Mouse (Mus musculus) kidney, adult 2 months (tissue): ENCODE results near the gene Hnrnpul2. TPM values are rescaled to one million over a fixed set of nuclear protein-coding genes. Genes with fewer than 3 reads are reported as not detected.

ENCODE experiments used
- DNase-seq: peaks from one replicate; pipeline ENCODE4 v3.0.0; 2021
- H3K27ac ChIP-seq: fragments of 200-500 bp; 2 replicates; pipeline ENCODE4 v1.5.1; 2012; ENCODE audit warnings: low read depth, low read length, control low read depth, inconsistent platforms; ENCODE audit not compliant: insufficient read depth
- H3K27me3 ChIP-seq: fragments of 200-500 bp; replicated peaks from 2 replicates; pipeline ENCODE4 v1.6.1; 2012; ENCODE audit warnings: mild to moderate bottlenecking, moderate library complexity, low read length, inconsistent platforms; ENCODE audit not compliant: control insufficient read depth, insufficient read depth
- H3K36me3 ChIP-seq: fragments of 200-500 bp; 2 replicates; pipeline ENCODE4 v1.6.1; 2012; ENCODE audit warnings: mild to moderate bottlenecking, moderate library complexity, low read length, inconsistent platforms; ENCODE audit not compliant: control insufficient read depth, insufficient read depth
- H3K4me1 ChIP-seq: fragments of 200-500 bp; 2 replicates; pipeline ENCODE4 v1.6.1; 2011; ENCODE audit warnings: low read length; ENCODE audit not compliant: control insufficient read depth, insufficient read depth
- H3K4me3 ChIP-seq: fragments of 200-500 bp; 2 replicates; pipeline ENCODE4 v1.5.1; 2011; ENCODE audit warnings: mild to moderate bottlenecking, low read depth, low read length, control low read depth; ENCODE audit not compliant: insufficient read depth
- CTCF ChIP-seq: fragments of 200-500 bp; conservative IDR thresholded peaks from 2 replicates; pipeline ENCODE4 v1.5.1; 2011; ENCODE audit warnings: low read depth, mild to moderate bottlenecking, control low read depth, low read length, moderate library complexity, mixed read lengths; ENCODE audit not compliant: insufficient read depth, insufficient read length
- POLR2A ChIP-seq: fragments of 200-500 bp; IDR thresholded peaks from one replicate; pipeline ENCODE4 v1.6.1; 2011; ENCODE audit warnings: low read depth, low read length, control low read depth
- WGBS: fragments of 180-500 bp; shearing (Covaris S2); methylation state at CpG from one replicate; pipeline ENCODE4 v1.1.7; 2018; 5-methylcytosine and 5-hydroxymethylcytosine counted together
- polyA plus RNA-seq: library from polyadenylated mRNA; depleted of rRNA; stranded (reverse); fragments of >200 nt; gene quantifications from 2 replicates; pipeline ENCODE4 v1.2.3, GENCODE M21; 2012; rRNA removed

Gene Hnrnpul2
- polyA plus RNA-seq, 1 experiment = 25.5 TPM

DNA sequence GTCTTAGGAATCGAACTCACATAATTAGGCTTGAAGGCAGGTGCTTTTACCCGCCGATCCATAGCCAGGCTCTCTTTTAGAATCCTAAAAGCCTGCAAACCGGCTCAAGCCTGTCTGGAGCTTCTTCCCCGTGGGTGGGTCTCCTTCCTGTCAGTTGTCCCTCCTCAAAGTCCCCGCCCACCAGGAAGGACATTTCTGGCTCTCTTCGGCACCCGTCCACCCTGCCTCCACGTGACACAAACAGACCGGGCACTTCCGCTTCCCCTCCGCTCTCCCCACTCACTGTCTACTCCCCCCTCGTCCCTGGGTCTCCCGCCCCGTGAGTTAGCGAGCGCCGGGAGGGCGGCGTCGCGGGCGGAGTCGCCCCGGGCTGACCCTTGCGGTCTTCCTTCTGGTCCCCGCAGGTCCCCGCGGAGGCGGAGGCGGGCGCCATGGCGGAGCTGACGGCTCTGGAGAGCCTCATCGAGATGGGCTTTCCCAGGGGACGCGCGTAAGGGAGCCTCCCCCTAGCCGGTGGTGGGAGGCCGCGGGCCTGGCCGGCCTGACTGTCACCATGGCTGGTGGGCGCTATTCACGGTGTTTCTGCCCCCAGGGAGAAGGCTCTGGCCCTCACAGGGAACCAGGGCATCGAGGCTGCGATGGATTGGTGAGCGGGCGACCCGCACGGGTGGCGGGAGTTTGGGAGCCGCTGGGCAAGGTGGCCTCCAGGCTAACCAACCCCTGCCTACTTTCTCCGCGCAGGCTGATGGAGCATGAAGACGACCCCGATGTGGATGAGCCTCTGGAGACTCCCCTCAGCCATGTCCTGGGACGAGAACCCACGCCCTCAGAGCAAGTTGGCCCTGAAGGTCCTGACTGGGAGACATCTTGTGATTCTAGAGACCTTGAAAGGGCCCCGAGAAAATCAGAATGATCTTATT lies 51.7 kb downstream of the Hnrnpul2 start, which contains the start of gene Ubxn1:
TSS of gene Ubxn1 (plus strand) at position 230 of the 920 bp plus-strand sequence.
- peak; percentile 99 for DNase-seq
- Histone ChIP-seq H3K27ac (peak within 1 kb of the TSS; percentile 85), H3K4me1 (peaks cover 4% of the 10 kb centered on the region; the same call in 1 of the 2 replicates), H3K4me3 (peak within 1 kb of the TSS; percentile 95), H3K36me3 (peaks cover 2% of the 10 kb centered on the region; the same call in 1 of the 2 replicates), H3K27me3 (no peaks in the 10 kb centered on the region)
- no peak for TF ChIP-seq CTCF
- TF ChIP-seq POLR2A = peak; percentile 11
- WGBS = under 1% methylated on average over 59 of the region's 59 CpGs

DNA sequence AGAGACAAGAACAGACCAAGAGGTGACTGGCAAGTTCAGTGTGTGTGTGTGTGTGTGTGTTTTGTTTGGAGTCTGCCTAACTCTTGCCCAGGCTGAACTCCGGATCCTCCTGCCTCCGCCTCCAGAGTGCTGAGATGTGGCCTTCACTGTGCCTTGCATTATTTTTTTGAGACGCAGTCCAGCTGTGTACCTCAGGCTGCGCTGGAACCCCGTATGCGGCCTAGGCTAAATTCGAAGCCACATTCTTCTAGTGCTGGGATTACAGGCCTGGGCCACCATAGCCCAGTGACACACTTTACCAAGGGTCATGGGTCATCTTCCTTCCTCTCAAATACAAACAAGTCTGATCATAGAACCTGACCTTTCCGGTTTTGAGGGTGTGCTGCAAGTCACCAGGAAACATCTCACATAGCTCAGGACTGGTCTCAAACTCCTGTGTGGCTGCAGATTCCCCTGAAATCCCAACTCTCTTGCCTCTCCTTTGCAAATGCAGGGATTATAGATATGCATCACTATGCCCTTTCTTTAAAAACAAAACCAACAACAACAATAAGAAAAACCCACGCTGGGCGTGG lies 52.5 kb downstream of the Hnrnpul2 start:
- TF ChIP-seq POLR2A (no peak), CTCF (no peak)
- H3K27ac ChIP-seq = peak overlapping the region; percentile 85; the same call in 1 of the 2 replicates
- H3K27me3 ChIP-seq = no peaks in the 10 kb centered on the region
- H3K36me3 ChIP-seq = peaks cover 2% of the 10 kb centered on the region; the same call in 1 of the 2 replicates
- peak; percentile 23 for DNase-seq
- peaks cover 4% of the 10 kb centered on the region; the same call in 1 of the 2 replicates for H3K4me1 ChIP-seq
- 46% methylated on average over 10 of the region's 10 CpGs for WGBS
- peak overlapping the region; percentile 95 for H3K4me3 ChIP-seq

DNA sequence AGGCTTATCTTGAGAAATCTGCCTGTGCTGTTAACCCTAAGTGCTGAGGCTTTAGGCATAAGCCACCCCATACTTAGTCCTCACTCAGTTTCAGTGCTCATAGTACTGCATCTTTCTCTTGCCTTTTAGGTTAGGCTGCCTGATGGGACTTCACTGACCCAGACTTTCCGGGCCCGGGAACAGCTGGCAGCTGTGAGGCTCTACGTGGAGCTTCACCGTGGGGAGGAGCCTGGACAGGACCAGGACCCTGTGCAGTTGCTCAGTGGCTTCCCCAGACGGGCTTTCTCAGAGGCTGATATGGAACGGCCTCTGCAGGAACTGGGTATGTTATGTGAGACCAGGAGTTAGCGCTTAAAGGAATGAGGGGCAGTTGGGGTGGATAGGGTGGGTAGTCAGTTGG lies 55.2 kb downstream of the Hnrnpul2 start:
- H3K27ac ChIP-seq = no peak overlapping the region
- no peak overlapping the region for H3K4me3 ChIP-seq
- H3K36me3 ChIP-seq = peaks cover 2% of the 10 kb centered on the region; the same call in 1 of the 2 replicates
- no peaks in the 10 kb centered on the region for H3K27me3 ChIP-seq
- no peak for DNase-seq
- 92% methylated on average over 7 of the region's 7 CpGs for WGBS
- peaks cover 4% of the 10 kb centered on the region for H3K4me1 ChIP-seq
- TF ChIP-seq POLR2A = no peak

DNA sequence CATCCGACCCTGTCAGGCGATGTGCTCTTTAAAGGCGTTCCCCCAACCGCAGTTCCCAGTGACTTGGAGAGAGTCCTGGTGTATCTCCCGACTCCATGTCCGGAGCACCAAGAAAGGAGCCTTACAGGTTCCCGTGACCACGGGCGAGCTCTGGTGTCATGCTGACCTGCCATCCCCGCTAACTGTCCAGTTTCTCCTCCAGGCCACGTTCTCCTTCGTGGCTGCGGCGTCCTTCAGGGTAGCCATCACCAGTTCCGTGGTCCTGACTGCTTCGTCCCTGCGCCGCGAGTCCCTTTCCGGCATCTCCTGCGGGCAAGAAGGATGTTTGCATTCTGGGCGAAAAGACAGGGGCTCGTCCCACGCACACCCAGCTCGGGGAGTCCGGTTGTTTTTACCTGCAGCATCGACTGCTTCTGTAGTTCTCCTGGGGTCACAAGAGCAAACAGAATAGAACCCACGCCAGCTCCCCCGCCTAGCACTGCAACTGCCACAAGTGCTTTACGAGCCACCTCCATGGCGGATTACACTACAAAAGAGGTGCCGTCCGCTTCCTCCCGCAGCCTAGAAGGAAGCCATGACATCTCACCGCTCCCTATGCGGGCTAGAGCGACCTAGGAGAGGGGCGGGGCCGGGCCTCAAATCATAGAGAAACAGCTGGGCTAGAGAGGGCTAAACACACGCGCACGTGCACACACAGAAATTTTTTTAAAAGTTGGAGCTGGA lies 60.7 kb downstream of the Hnrnpul2 start, which contains the start of gene Uqcc3:
TSS of gene Uqcc3 (minus strand) at position 613 of the 723 bp plus-strand sequence.
- TF ChIP-seq CTCF (no peak), POLR2A (peak; percentile 27)
- H3K4me3 ChIP-seq = peak within 1 kb of the TSS; percentile 97
- peak within 1 kb of the TSS; percentile 80 for H3K27ac ChIP-seq
- peak; percentile 95 for DNase-seq
- H3K4me1 ChIP-seq = no peaks in the 10 kb centered on the region; the same call in 1 of the 2 replicates
- under 1% methylated on average over 42 of the region's 42 CpGs for WGBS
- no peaks in the 10 kb centered on the region; the same call in 1 of the 2 replicates for H3K36me3 ChIP-seq
- H3K27me3 ChIP-seq = no peaks in the 10 kb centered on the region

- Histone ChIP-seq H3K27ac (no peak overlapping the region), H3K27me3 (no peaks in the 10 kb centered on the region), H3K36me3 (no peaks in the 10 kb centered on the region), H3K4me1 (no peaks in the 10 kb centered on the region; the same call in 1 of the 2 replicates), H3K4me3 (peak overlapping the region; percentile 97)
- WGBS = 14% methylated on average over 3 of the region's 3 CpGs
- no peak for DNase-seq
- TF ChIP-seq POLR2A (no peak), CTCF (no peak)
Measured at GRCm38 (mm10) chr19:8881034-8881392, 61.2 kb downstream of the Hnrnpul2 start.

- H3K27me3 ChIP-seq = no peaks in the 10 kb centered on the region
- no peak for DNase-seq
- no peak within 1 kb of the TSS for H3K4me3 ChIP-seq
- TF ChIP-seq POLR2A (no peak), CTCF (no peak)
- peaks cover 4% of the 10 kb centered on the region for H3K4me1 ChIP-seq
- H3K36me3 ChIP-seq = no peaks in the 10 kb centered on the region
- no peak within 1 kb of the TSS for H3K27ac ChIP-seq
- WGBS = 80% methylated on average over 3 of the region's 3 CpGs
Measured at GRCm38 (mm10) chr19:8883616-8884015, 63.8 kb downstream of the Hnrnpul2 start, which contains the start of the genes Lbhd1 and Gm49403. Gene Lbhd1, plus strand, starts transcription at chr19:8883732. Gene Gm49403, plus strand, starts transcription at chr19:8883930.

Other genes starting within 250 kb of the Hnrnpul2 start
- gene Slc22a8, start 228.8 kb upstream of the Hnrnpul2 start, polyA plus RNA-seq = 526 and 582 TPM in 2 replicates
- 355 and 358 TPM in 2 replicates for gene Slc22a6, start 202.0 kb upstream of the Hnrnpul2 start, polyA plus RNA-seq
- gene Chrm1, start 156.2 kb upstream of the Hnrnpul2 start, polyA plus RNA-seq = 0.53 and 0.62 TPM in 2 replicates
- 560 and 573 TPM in 2 replicates for gene Slc3a2, start 96.6 kb upstream of the Hnrnpul2 start, polyA plus RNA-seq
- 28.2 and 29.3 TPM in 2 replicates for gene Wdr74, start 84.2 kb upstream of the Hnrnpul2 start, polyA plus RNA-seq
- gene 1700092M07Rik, start 79.3 kb upstream of the Hnrnpul2 start, polyA plus RNA-seq = 0.39 TPM in 1 of 2 replicates, not detected in the other
- gene Stx5a, start 78.6 kb upstream of the Hnrnpul2 start, polyA plus RNA-seq = 51.4 and 59.4 TPM in 2 replicates
- gene Nxf1, start 62.9 kb upstream of the Hnrnpul2 start, polyA plus RNA-seq = 84.0 and 89.7 TPM in 2 replicates
- 238 and 291 TPM in 2 replicates for gene Tmem223, start 49.0 kb upstream of the Hnrnpul2 start, polyA plus RNA-seq
- 105 and 110 TPM in 2 replicates for gene Tmem179b, start 45.5 kb upstream of the Hnrnpul2 start, polyA plus RNA-seq
- gene Taf6l, start 33.6 kb upstream of the Hnrnpul2 start, polyA plus RNA-seq = 10.4 and 12.1 TPM in 2 replicates
- 60.7 and 72.9 TPM in 2 replicates for gene Polr2g, start 21.4 kb upstream of the Hnrnpul2 start, polyA plus RNA-seq
- gene Zbtb3, start 17.5 kb upstream of the Hnrnpul2 start, polyA plus RNA-seq = 1.4 and 1.6 TPM in 2 replicates
- 15.4 and 18.7 TPM in 2 replicates for gene Ttc9c, start 677 bp upstream of the Hnrnpul2 start, polyA plus RNA-seq
- 3.5 TPM in 1 of 2 replicates, not detected in the other for gene AC129217.1, start 9.8 kb downstream of the Hnrnpul2 start, polyA plus RNA-seq
- 204 and 214 TPM in 2 replicates for gene Bscl2, start 17.5 kb downstream of the Hnrnpul2 start, polyA plus RNA-seq
- gene Gng3, start 19.2 kb downstream of the Hnrnpul2 start, polyA plus RNA-seq = 0.29 and 0.83 TPM in 2 replicates
- gene Lrrn4cl, start 30.8 kb downstream of the Hnrnpul2 start, polyA plus RNA-seq = 0.87 and 1.5 TPM in 2 replicates
- gene Ubxn1, start 51.5 kb downstream of the Hnrnpul2 start, polyA plus RNA-seq = 121 and 133 TPM in 2 replicates
- 49.4 and 74.7 TPM in 2 replicates for gene Uqcc3, start 60.9 kb downstream of the Hnrnpul2 start, polyA plus RNA-seq
- gene Lbhd1, start 63.7 kb downstream of the Hnrnpul2 start, polyA plus RNA-seq = 1.6 and 2.2 TPM in 2 replicates
- not detected in 2 replicates for gene Gm49403, start 63.9 kb downstream of the Hnrnpul2 start, polyA plus RNA-seq
- gene 1810009A15Rik, start 68.8 kb downstream of the Hnrnpul2 start, polyA plus RNA-seq = 21.7 and 23.9 TPM in 2 replicates
- gene Gm49416, start 68.9 kb downstream of the Hnrnpul2 start, polyA plus RNA-seq = not detected in 2 replicates
- 16.7 and 18.9 TPM in 2 replicates for gene Ints5, start 73.0 kb downstream of the Hnrnpul2 start, polyA plus RNA-seq
- 130 and 136 TPM in 2 replicates for gene Ganab, start 78.1 kb downstream of the Hnrnpul2 start, polyA plus RNA-seq
- 105 and 125 TPM in 2 replicates for gene B3gat3, start 100.4 kb downstream of the Hnrnpul2 start, polyA plus RNA-seq
- gene Rom1, start 109.3 kb downstream of the Hnrnpul2 start, polyA plus RNA-seq = 12.0 and 13.9 TPM in 2 replicates
- 35.1 and 35.7 TPM in 2 replicates for gene Eml3, start 109.5 kb downstream of the Hnrnpul2 start, polyA plus RNA-seq
- 16.9 and 19.8 TPM in 2 replicates for gene Mta2, start 121.9 kb downstream of the Hnrnpul2 start, polyA plus RNA-seq
- 14.1 and 14.3 TPM in 2 replicates for gene Tut1, start 133.8 kb downstream of the Hnrnpul2 start, polyA plus RNA-seq
- 203 and 236 TPM in 2 replicates for gene Eef1g, start 147.0 kb downstream of the Hnrnpul2 start, polyA plus RNA-seq
- 11.9 TPM in 2 replicates for gene Ahnak, start 169.3 kb downstream of the Hnrnpul2 start, polyA plus RNA-seq